Mouse (Mus musculus) midbrain, embryonic 13.5 days (tissue): ENCODE data around the gene Acrbp. TPM values are rescaled to one million over a fixed set of nuclear protein-coding genes. Genes with fewer than 3 reads are reported as not detected.
"Not testable (repeated sequence)": the region's sequence is repeated elsewhere in the genome, so short reads cannot be mapped to it uniquely, and the experiment has no call there.

Experiments
- ATAC-seq: fragments of 200-750 bp; cut with Nextera tagmentation; 2 replicates; pipeline ENCODE4 v1.8.0; 2017; ENCODE audit warnings: mild to moderate bottlenecking, moderate TSS enrichment, moderate library complexity
- H3K27ac ChIP-seq: fragments of 300-500 bp; sonication (generic); 2 replicates; pipeline ENCODE4 v1.5.1; 2015; ENCODE audit warnings: inconsistent platforms, mild to moderate bottlenecking, moderate library complexity
- H3K27me3 ChIP-seq: fragments of 300-500 bp; sonication (generic); 2 replicates; pipeline ENCODE4 v1.6.1; 2015; ENCODE audit warnings: mild to moderate bottlenecking, inconsistent platforms
- H3K36me3 ChIP-seq: fragments of 300-500 bp; sonication (generic); 2 replicates; pipeline ENCODE4 v1.6.1; 2015; ENCODE audit warnings: mild to moderate bottlenecking, inconsistent platforms
- H3K4me1 ChIP-seq: fragments of 300-500 bp; sonication (generic); replicated peaks from 2 replicates; pipeline ENCODE4 v1.6.1; 2015; ENCODE audit warnings: inconsistent platforms
- H3K4me2 ChIP-seq: fragments of 300-500 bp; sonication (generic); replicated peaks from 2 replicates; pipeline ENCODE4 v1.6.1; 2015; ENCODE audit warnings: moderate library complexity, mild to moderate bottlenecking, inconsistent platforms
- H3K4me3 ChIP-seq: fragments of 300-500 bp; sonication (generic); replicated peaks from 2 replicates; pipeline ENCODE4 v1.5.1; 2015; ENCODE audit warnings: mild to moderate bottlenecking, inconsistent platforms
- H3K9ac ChIP-seq: fragments of 300-500 bp; sonication (generic); replicated peaks from 2 replicates; pipeline ENCODE4 v1.6.1; 2015; ENCODE audit warnings: mild to moderate bottlenecking, inconsistent platforms
- H3K9me3 ChIP-seq: fragments of 300-500 bp; sonication (generic); 2 replicates; pipeline ENCODE4 v1.6.1; 2016; ENCODE audit warnings: mild to moderate bottlenecking, inconsistent platforms
- WGBS: fragments of 180-500 bp; shearing (Covaris S2); methylation state at CpG from one replicate; pipeline ENCODE4 v1.1.7; 2015; 5-methylcytosine and 5-hydroxymethylcytosine counted together
- polyA plus RNA-seq: library from polyadenylated mRNA; unstranded; fragments of >200 nt; fragmentation: Nextera tagmentation; extraction: Ambion mirVana; gene quantifications from 2 replicates; pipeline ENCODE4 v1.2.1, GENCODE M21; 2015

Gene Acrbp
- polyA plus RNA-seq, 1 experiment from 2014 or later, result 19.7 TPM

- Histone ChIP-seq H3K4me2 (peak within 1 kb of the TSS; percentile 72), H3K36me3 (peaks cover 37% of the 10 kb centered on the region), H3K9ac (peak within 1 kb of the TSS; percentile 81), H3K27me3 (no peaks in the 10 kb centered on the region), H3K9me3 (no peaks in the 10 kb centered on the region), H3K27ac (peak within 1 kb of the TSS; percentile 84), H3K4me1 (peaks cover 27% of the 10 kb centered on the region), H3K4me3 (peak within 1 kb of the TSS; percentile 78)
- peak; percentile 98 for ATAC-seq
- WGBS, result under 1% methylated on average over 26 of the region's 26 CpGs
Measured at GRCm38 (mm10) chr6:125039533-125040153, 9.8 kb upstream of the Acrbp start, which contains the start of gene Ing4. Gene Ing4 (plus strand): TSS chr6:125039760.

DNA sequence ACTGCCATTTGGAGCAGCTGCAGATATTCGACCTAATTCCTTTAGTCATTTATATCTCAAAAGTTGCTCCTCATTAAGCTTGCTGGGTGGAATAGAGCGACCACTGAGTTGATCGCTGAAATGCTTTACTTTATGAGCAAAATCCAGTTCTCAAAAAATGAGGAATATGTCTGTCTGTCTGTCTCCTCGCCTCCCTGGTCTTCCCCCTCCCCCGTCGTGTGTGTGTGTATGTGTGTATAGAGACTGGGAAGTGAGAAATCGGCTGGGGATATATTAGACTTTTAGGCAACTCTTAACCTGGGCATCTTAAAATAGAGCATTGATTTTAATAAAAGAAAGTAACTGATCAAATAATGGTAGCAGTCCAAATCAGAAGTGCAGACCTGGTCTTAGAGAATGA, 9.3 kb upstream of the Acrbp start:
- peaks cover 37% of the 10 kb centered on the region for H3K36me3 ChIP-seq
- ATAC-seq, result no peak

GRCm38 (mm10) chr6:125041047-125041446, 8.4 kb upstream of the Acrbp start:
- Histone ChIP-seq H3K27ac (no peak overlapping the region), H3K9me3 (no peaks in the 10 kb centered on the region), H3K4me2 (peak overlapping the region; percentile 72; the same call in 1 of the 2 replicates), H3K36me3 (peaks cover 35% of the 10 kb centered on the region), H3K9ac (no peak overlapping the region), H3K27me3 (no peaks in the 10 kb centered on the region), H3K4me3 (peak overlapping the region; percentile 78), H3K4me1 (peaks cover 27% of the 10 kb centered on the region)
- ATAC-seq, result no peak
- WGBS, result 95% methylated on average over 7 of the region's 7 CpGs

More for the DNA sequence above, 9.3 kb upstream of the Acrbp start:
- Histone ChIP-seq H3K9me3 (no peaks in the 10 kb centered on the region), H3K9ac (peak overlapping the region; percentile 81), H3K27me3 (no peaks in the 10 kb centered on the region), H3K27ac (peak overlapping the region; percentile 84), H3K4me2 (peak overlapping the region; percentile 72), H3K4me1 (peaks cover 27% of the 10 kb centered on the region), H3K4me3 (peak overlapping the region; percentile 78)
- WGBS, result 29% methylated on average over 7 of the region's 7 CpGs

GRCm38 (mm10) chr6:125042081-125042480, 7.4 kb upstream of the Acrbp start:
- Histone ChIP-seq H3K36me3 (peaks cover 33% of the 10 kb centered on the region), H3K4me3 (no peak overlapping the region), H3K4me2 (no peak overlapping the region), H3K9ac (no peak overlapping the region), H3K4me1 (peaks cover 27% of the 10 kb centered on the region), H3K27ac (no peak overlapping the region), H3K9me3 (no peaks in the 10 kb centered on the region), H3K27me3 (no peaks in the 10 kb centered on the region)
- no peak for ATAC-seq
- 95% methylated on average over 7 of the region's 7 CpGs for WGBS

GRCm38 (mm10) chr6:125046691-125047090, 2.8 kb upstream of the Acrbp start:
- peaks cover 78% of the 10 kb centered on the region for H3K36me3 ChIP-seq
- H3K4me2 ChIP-seq, result no peak overlapping the region
- WGBS, result 31% methylated on average over 5 of the region's 5 CpGs
- H3K4me3 ChIP-seq, result no peak overlapping the region
- H3K27me3 ChIP-seq, result no peaks in the 10 kb centered on the region
- ATAC-seq, result peak; percentile 68
- H3K27ac ChIP-seq, result no peak overlapping the region
- H3K9ac ChIP-seq, result no peak overlapping the region
- H3K4me1 ChIP-seq, result 0 out of 2 replicates have a peak, but pooled peaks cover 7% of the 10 kb centered on the region
- no peaks in the 10 kb centered on the region for H3K9me3 ChIP-seq

GRCm38 (mm10) chr6:125051237-125051636, 1.7 kb downstream of the Acrbp start:
- no peaks in the 10 kb centered on the region for H3K9me3 ChIP-seq
- no peaks in the 10 kb centered on the region for H3K4me1 ChIP-seq
- H3K27me3 ChIP-seq, result no peaks in the 10 kb centered on the region
- no peak overlapping the region for H3K27ac ChIP-seq
- no peak overlapping the region for H3K4me3 ChIP-seq
- H3K36me3 ChIP-seq, result peaks cover 93% of the 10 kb centered on the region
- no peak overlapping the region for H3K9ac ChIP-seq
- H3K4me2 ChIP-seq, result no peak overlapping the region
- 65% methylated on average over 5 of the region's 5 CpGs for WGBS
- ATAC-seq, result no peak

- H3K4me3 ChIP-seq, result no peak overlapping the region
- 0 out of 2 replicates have a peak overlapping the region, but pooled peaks have one; percentile 11 for H3K9ac ChIP-seq
- H3K9me3 ChIP-seq, result no peaks in the 10 kb centered on the region
- ATAC-seq, result peak; percentile 48; the same call in 1 of the 2 replicates
- no peaks in the 10 kb centered on the region for H3K27me3 ChIP-seq
- H3K27ac ChIP-seq, result no peak overlapping the region
- H3K36me3 ChIP-seq, result no peaks in the 10 kb centered on the region
- peaks cover 13% of the 10 kb centered on the region for H3K4me1 ChIP-seq
- no peak overlapping the region for H3K4me2 ChIP-seq
- WGBS, result 42% methylated on average over 6 of the region's 6 CpGs
Measured at GRCm38 (mm10) chr6:125061493-125061892, 12.0 kb downstream of the Acrbp start.

DNA sequence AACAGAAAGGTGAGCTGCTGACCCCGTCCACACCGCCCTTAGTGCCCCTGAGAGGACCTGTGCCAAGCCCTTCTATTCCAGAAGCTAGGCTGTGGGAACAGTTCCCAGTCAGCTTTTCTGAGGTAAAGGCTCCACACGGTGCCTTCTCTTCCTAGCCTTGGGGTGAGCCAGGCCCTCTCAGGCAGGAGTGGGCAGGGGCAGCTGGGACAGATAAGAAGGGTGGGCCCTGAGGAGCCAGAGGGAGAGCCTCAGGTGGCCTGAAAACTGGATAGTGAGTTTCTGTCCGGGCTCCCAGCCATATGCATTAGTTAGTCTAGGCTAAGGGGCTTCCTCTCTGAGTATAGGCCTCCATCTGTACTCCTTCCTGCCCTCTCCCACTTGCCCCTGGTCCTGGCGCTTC, 13.0 kb downstream of the Acrbp start:
- Histone ChIP-seq H3K27ac (no peak overlapping the region), H3K9ac (no peak overlapping the region), H3K9me3 (no peaks in the 10 kb centered on the region), H3K4me1 (peaks cover 13% of the 10 kb centered on the region), H3K27me3 (no peaks in the 10 kb centered on the region), H3K36me3 (no peaks in the 10 kb centered on the region), H3K4me3 (no peak overlapping the region), H3K4me2 (no peak overlapping the region)
- no peak for ATAC-seq
- 80% methylated on average over 5 of the region's 5 CpGs for WGBS

GRCm38 (mm10) chr6:125063906-125064305, 14.4 kb downstream of the Acrbp start:
- Histone ChIP-seq H3K4me3 (no peak overlapping the region), H3K27me3 (no peaks in the 10 kb centered on the region), H3K9me3 (no peaks in the 10 kb centered on the region), H3K9ac (no peak overlapping the region), H3K36me3 (no peaks in the 10 kb centered on the region), H3K27ac (no peak overlapping the region), H3K4me1 (peaks cover 13% of the 10 kb centered on the region), H3K4me2 (no peak overlapping the region)
- ATAC-seq, result no peak
- 85% methylated on average over 6 of the region's 6 CpGs for WGBS

DNA sequence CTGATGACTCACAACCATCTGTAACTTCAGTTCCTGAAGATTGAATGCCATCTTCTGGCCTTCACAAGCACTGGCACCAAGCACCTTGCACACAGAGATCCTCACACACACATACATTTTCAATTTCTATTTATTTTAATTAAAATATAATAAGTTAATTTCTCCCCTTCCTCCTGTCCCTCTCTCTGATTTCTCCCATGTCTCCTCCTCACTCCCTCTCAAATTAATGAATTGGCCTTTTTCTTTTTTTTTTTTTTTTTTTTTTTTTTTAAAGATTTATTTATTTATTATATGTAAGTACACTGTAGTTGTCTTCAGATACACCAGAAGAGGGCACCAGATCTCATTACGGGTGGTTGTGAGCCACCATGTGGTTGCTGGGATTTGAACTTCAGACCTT, 15.7 kb downstream of the Acrbp start:
- ATAC-seq, H3K9me3 ChIP-seq, H3K27ac ChIP-seq, H3K9ac ChIP-seq, H3K4me3 ChIP-seq, H3K4me2 ChIP-seq, H3K36me3 ChIP-seq, H3K27me3 ChIP-seq: not testable (repeated sequence)
- peaks cover 13% of the 10 kb centered on the region for H3K4me1 ChIP-seq
- WGBS, result no CpG with 5 or more reads among the region's 1 CpGs

- H3K9ac ChIP-seq, result no peak within 1 kb of the TSS
- peaks cover 14% of the 10 kb centered on the region for H3K4me1 ChIP-seq
- ATAC-seq, result no peak
- H3K27ac ChIP-seq, result no peak within 1 kb of the TSS
- no peaks in the 10 kb centered on the region for H3K27me3 ChIP-seq
- 75% methylated on average over 8 of the region's 8 CpGs for WGBS
- H3K4me2 ChIP-seq, result no peak within 1 kb of the TSS
- H3K4me3 ChIP-seq, result no peak within 1 kb of the TSS
- H3K36me3 ChIP-seq, result no peaks in the 10 kb centered on the region
- H3K9me3 ChIP-seq, result no peaks in the 10 kb centered on the region
Measured at GRCm38 (mm10) chr6:125067571-125067995, 18.1 kb downstream of the Acrbp start, which contains the start of gene Lpar5. Gene Lpar5 (plus strand): TSS chr6:125067920.

- H3K4me3 ChIP-seq, result no peak overlapping the region
- no peak overlapping the region for H3K4me2 ChIP-seq
- peak; percentile 84 for ATAC-seq
- H3K27me3 ChIP-seq, result no peaks in the 10 kb centered on the region
- H3K4me1 ChIP-seq, result peaks cover 11% of the 10 kb centered on the region
- H3K9me3 ChIP-seq, result no peaks in the 10 kb centered on the region
- no peak overlapping the region for H3K9ac ChIP-seq
- H3K36me3 ChIP-seq, result no peaks in the 10 kb centered on the region
- H3K27ac ChIP-seq, result peak overlapping the region; percentile 77
- WGBS, result 79% methylated on average over 18 of the region's 18 CpGs
Measured at GRCm38 (mm10) chr6:125071170-125071895, 21.8 kb downstream of the Acrbp start.
